Mouse (Mus musculus): ENCODE data around the gene Frmd4a.

Gene Frmd4a
- long read RNA-seq, experiment 1, partial matches to known transcripts = 0 of 7 reads
- long read RNA-seq, experiment 1, other reads (novel, unspliced or antisense) = 5 of 7 reads
- long read RNA-seq, experiment 2, partial matches to known transcripts = 1 of 8 reads
- long read RNA-seq, experiment 2, other reads (novel, unspliced or antisense) = 6 of 8 reads

GRCm38 (mm10) chr2:4017528-4018288 lies at the start of gene Frmd4a:
TSS of gene Frmd4a (plus strand) at chr2:4017717.
- intact Hi-C loops (cut with DNase I) = no loop called here

- intact Hi-C loops (cut with DNase I) = no loop called here
Measured at GRCm38 (mm10) chr2:3988876-3989275, 28.6 kb upstream of the Frmd4a start.

- intact Hi-C loops (cut with DNase I) = no loop called here
Measured at GRCm38 (mm10) chr2:3990431-3990830, 27.1 kb upstream of the Frmd4a start.

- intact Hi-C loops (cut with DNase I) = no loop called here
Measured at GRCm38 (mm10) chr2:4018431-4018876, 937 bp downstream of the Frmd4a start.

GRCm38 (mm10) chr2:4018909-4019308 lies 1.4 kb downstream of the Frmd4a start:
- intact Hi-C loops (cut with DNase I) = no loop called here

GRCm38 (mm10) chr2:4024927-4025326 lies 7.4 kb downstream of the Frmd4a start:
- intact Hi-C loops (cut with DNase I) = no loop called here

GRCm38 (mm10) chr2:4029031-4029747 lies 11.7 kb downstream of the Frmd4a start:
- intact Hi-C loops (cut with DNase I) = no loop called here

- intact Hi-C loops (cut with DNase I) = no loop called here
Measured at GRCm38 (mm10) chr2:4036153-4036589, 18.7 kb downstream of the Frmd4a start.

GRCm38 (mm10) chr2:4036651-4037117 lies 19.2 kb downstream of the Frmd4a start:
- intact Hi-C loops (cut with DNase I) = no loop called here

- intact Hi-C loops (cut with DNase I) = no loop called here
Measured at GRCm38 (mm10) chr2:4042009-4042408, 24.5 kb downstream of the Frmd4a start.

- intact Hi-C loops (cut with DNase I) = no loop called here
Measured at GRCm38 (mm10) chr2:4055481-4055880, 38.0 kb downstream of the Frmd4a start.

GRCm38 (mm10) chr2:4060675-4061074 lies 43.2 kb downstream of the Frmd4a start:
- intact Hi-C loops (cut with DNase I) = no loop called here

GRCm38 (mm10) chr2:4071831-4072230 lies 54.3 kb downstream of the Frmd4a start:
- intact Hi-C loops (cut with DNase I) = no loop called here

GRCm38 (mm10) chr2:4083877-4084276 lies 66.4 kb downstream of the Frmd4a start:
- intact Hi-C loops (cut with DNase I) = no loop called here

GRCm38 (mm10) chr2:4097601-4098000 lies 80.1 kb downstream of the Frmd4a start:
- intact Hi-C loops (cut with DNase I) = no loop called here

GRCm38 (mm10) chr2:4098948-4099776 lies 81.6 kb downstream of the Frmd4a start:
- intact Hi-C loops (cut with DNase I) = no loop called here

- intact Hi-C loops (cut with DNase I) = no loop called here
Measured at GRCm38 (mm10) chr2:4099777-4100104, 82.2 kb downstream of the Frmd4a start.

GRCm38 (mm10) chr2:4101370-4101769 lies 83.9 kb downstream of the Frmd4a start:
- intact Hi-C loops (cut with DNase I) = no loop called here

GRCm38 (mm10) chr2:4113303-4113920 lies 95.9 kb downstream of the Frmd4a start:
- intact Hi-C loops (cut with DNase I) = no loop called here

GRCm38 (mm10) chr2:4119678-4120458 lies 102.4 kb downstream of the Frmd4a start:
- intact Hi-C loops (cut with DNase I) = no loop called here
